Mouse (Mus musculus) heart, postnatal 25 days (tissue): Measurements from ENCODE around the gene Trpc1. TPM values are rescaled to one million over a fixed set of nuclear protein-coding genes. Genes with fewer than 3 reads are reported as not detected.

Source experiments
- DNase-seq: peaks from one replicate; pipeline ENCODE4 v3.0.0; 2022; ENCODE audit warnings: low spot score
- intact Hi-C: fragments of 180-260 bp; cut with DNase I; formaldehyde crosslinking; loops from one replicate; pipeline ENCODE4 v1.15.1; 2025
- total RNA-seq, 2 experiments: library from RNA; stranded (reverse); gene quantifications; 2 replicates each; pipeline ENCODE4 v1.2.3; 2021

The Trpc1 gene
- total RNA-seq, 2 experiments from 2014 or later: 6.7 to 7.2 TPM

GRCm38 (mm10) chr9:95704078-95704477 lies 46.1 kb downstream of the Trpc1 start:
- intact Hi-C loops: loop anchor here (10.0 kb wide), 1 partner anchor 151 kb away; the partner anchor contains the start of gene Atr
- no peak for DNase-seq

GRCm38 (mm10) chr9:95699273-95699672 lies 50.9 kb downstream of the Trpc1 start:
- DNase-seq: no peak
- intact Hi-C loops: no loop called here

GRCm38 (mm10) chr9:95697808-95698207 lies 52.4 kb downstream of the Trpc1 start:
- intact Hi-C loops: no loop called here
- no peak for DNase-seq

- DNase-seq: no peak
- intact Hi-C loops: no loop called here
These were observed 53.6 kb downstream of the Trpc1 start for GRCm38 (mm10) chr9:95696581-95696980.

GRCm38 (mm10) chr9:95695023-95695422 lies 55.2 kb downstream of the Trpc1 start:
- intact Hi-C loops: no loop called here
- no peak for DNase-seq

- DNase-seq: no peak
- intact Hi-C loops: no loop called here
These were observed 55.6 kb downstream of the Trpc1 start for GRCm38 (mm10) chr9:95694526-95694925.

GRCm38 (mm10) chr9:95693528-95694100 lies 56.6 kb downstream of the Trpc1 start:
- no peak for DNase-seq
- intact Hi-C loops: no loop called here

GRCm38 (mm10) chr9:95692823-95693222 lies 57.4 kb downstream of the Trpc1 start:
- DNase-seq: no peak
- intact Hi-C loops: no loop called here

- intact Hi-C loops: loop anchor here (5.0 kb wide), 2 partner anchors 81 to 156 kb away; no protein-coding TSS in a partner anchor
- DNase-seq: no peak
These were observed 62.1 kb downstream of the Trpc1 start for GRCm38 (mm10) chr9:95688064-95688463.

GRCm38 (mm10) chr9:95685660-95686440 lies 64.3 kb downstream of the Trpc1 start:
- intact Hi-C loops: loop anchor here (5.0 kb wide), 2 partner anchors 79 to 154 kb away; no protein-coding TSS in a partner anchor
- no peak for DNase-seq

- no peak for DNase-seq
- intact Hi-C loops: no loop called here
These were observed 69.5 kb downstream of the Trpc1 start for GRCm38 (mm10) chr9:95680691-95681090.

- DNase-seq: no peak
- intact Hi-C loops: loop anchor here (5.0 kb wide), 1 partner anchor 133 kb away; no protein-coding TSS in a partner anchor
These were observed 70.2 kb downstream of the Trpc1 start for GRCm38 (mm10) chr9:95679966-95680365.

- DNase-seq: no peak
- intact Hi-C loops: loop anchor here (5.0 kb wide), 1 partner anchor 129 kb away; no protein-coding TSS in a partner anchor
These were observed 74.2 kb downstream of the Trpc1 start for GRCm38 (mm10) chr9:95676021-95676420.

- DNase-seq: peak; percentile 73
- intact Hi-C loops: loop anchor here (5.0 kb wide), 1 partner anchor 128 kb away; no protein-coding TSS in a partner anchor
These were observed 75.0 kb downstream of the Trpc1 start for GRCm38 (mm10) chr9:95675064-95675699.

- DNase-seq: no peak
- intact Hi-C loops: no loop called here
These were observed 77.4 kb downstream of the Trpc1 start for GRCm38 (mm10) chr9:95672760-95673159.

GRCm38 (mm10) chr9:95672331-95672730 lies 77.8 kb downstream of the Trpc1 start:
- DNase-seq: no peak
- intact Hi-C loops: no loop called here

GRCm38 (mm10) chr9:95668306-95668705 lies 81.9 kb downstream of the Trpc1 start:
- DNase-seq: no peak
- intact Hi-C loops: loop anchor here (2.0 to 5.0 kb wide), 2 partner anchors 14 to 106 kb away; no protein-coding TSS in a partner anchor

GRCm38 (mm10) chr9:95667836-95668235 lies 82.3 kb downstream of the Trpc1 start:
- intact Hi-C loops: loop anchor here (2.0 to 5.0 kb wide), 2 partner anchors 13 to 106 kb away; no protein-coding TSS in a partner anchor
- peak; percentile 64 for DNase-seq

GRCm38 (mm10) chr9:95665835-95666234 lies 84.3 kb downstream of the Trpc1 start:
- no peak for DNase-seq
- intact Hi-C loops: loop anchor here (5.0 kb wide), 1 partner anchor 104 kb away; no protein-coding TSS in a partner anchor

- no peak for DNase-seq
- intact Hi-C loops: no loop called here
These were observed 85.7 kb downstream of the Trpc1 start for GRCm38 (mm10) chr9:95664290-95664989.
